Mouse (Mus musculus) heart, postnatal 0 days (tissue): ENCODE data around the gene Gm20431. TPM values are rescaled to one million over a fixed set of nuclear protein-coding genes. Genes with fewer than 3 reads are reported as not detected.

Experiments
- ATAC-seq: fragments of 200-750 bp; cut with Nextera tagmentation; 2 replicates; pipeline ENCODE4 v1.8.0; 2017; ENCODE audit warnings: low read depth, moderate number of reproducible peaks, moderate library complexity; ENCODE audit not compliant: insufficient read depth
- DNase-seq: peaks from one replicate; pipeline ENCODE4 v3.0.0-alpha.2; 2016; ENCODE audit warnings: low spot score
- H3K27ac ChIP-seq: fragments of 300-500 bp; sonication (generic); 2 replicates; pipeline ENCODE4 v1.5.1; 2014; ENCODE audit warnings: low read depth, mild to moderate bottlenecking
- H3K27me3 ChIP-seq: fragments of 300-500 bp; sonication (generic); 2 replicates; pipeline ENCODE4 v1.6.1; 2014; ENCODE audit warnings: low read length, mixed read lengths; ENCODE audit not compliant: control insufficient read depth, insufficient read depth
- H3K36me3 ChIP-seq: fragments of 300-500 bp; sonication (generic); replicated peaks from 2 replicates; pipeline ENCODE4 v1.6.1; 2014; ENCODE audit warnings: low read length, mixed read lengths; ENCODE audit not compliant: control insufficient read depth, insufficient read depth
- H3K4me1 ChIP-seq: fragments of 300-500 bp; sonication (generic); 2 replicates; pipeline ENCODE4 v1.6.1; 2014; ENCODE audit warnings: antibody characterized with exemption; ENCODE audit not compliant: control insufficient read depth, insufficient read depth
- H3K4me2 ChIP-seq: fragments of 300-500 bp; sonication (generic); 2 replicates; pipeline ENCODE4 v1.6.1; 2014; ENCODE audit warnings: low read depth, mild to moderate bottlenecking, low read length, moderate library complexity
- H3K4me3 ChIP-seq: fragments of 300-500 bp; sonication (generic); 2 replicates; pipeline ENCODE4 v1.5.1; 2014; ENCODE audit warnings: low read depth, low read length
- H3K9ac ChIP-seq: fragments of 300-500 bp; sonication (generic); replicated peaks from 2 replicates; pipeline ENCODE4 v1.6.1; 2014; ENCODE audit warnings: low read depth, low read length, mixed read lengths
- H3K9me3 ChIP-seq: fragments of 300-500 bp; sonication (generic); replicated peaks from 2 replicates; pipeline ENCODE4 v1.6.1; 2016; ENCODE audit warnings: low read length; ENCODE audit not compliant: control insufficient read depth
- CTCF ChIP-seq: IDR thresholded peaks from 2 replicates; pipeline ENCODE4 v1.5.1; 2016; ENCODE audit warnings: antibody characterized with exemption, control low read depth, low read depth
- EP300 ChIP-seq: IDR thresholded peaks from 2 replicates; pipeline ENCODE4 v1.6.1; 2016; ENCODE audit warnings: antibody characterized with exemption, low read depth
- WGBS: fragments of 180-500 bp; shearing (Covaris S2); extraction: QIAGEN DNeasy Blood & Tissue Kit; methylation state at CpG from one replicate; pipeline ENCODE4 v1.1.7; 2014; 5-methylcytosine and 5-hydroxymethylcytosine counted together
- polyA plus RNA-seq: library from polyadenylated mRNA; unstranded; fragments of >200 nt; fragmentation: Nextera tagmentation; extraction: Ambion mirVana; gene quantifications from 2 replicates; pipeline ENCODE4 v1.2.1, GENCODE M21; 2015
- total RNA-seq: library from RNA; depleted of rRNA; stranded (reverse); fragments of >200 nt; gene quantifications from 2 replicates; pipeline ENCODE4 v1.2.3, GENCODE M21; 2014; ENCODE audit warnings: low replicate concordance

Gene Gm20431
- total and polyA plus RNA-seq, 2 experiments from 2014 or later = 5.1 to 5.8 TPM

DNA sequence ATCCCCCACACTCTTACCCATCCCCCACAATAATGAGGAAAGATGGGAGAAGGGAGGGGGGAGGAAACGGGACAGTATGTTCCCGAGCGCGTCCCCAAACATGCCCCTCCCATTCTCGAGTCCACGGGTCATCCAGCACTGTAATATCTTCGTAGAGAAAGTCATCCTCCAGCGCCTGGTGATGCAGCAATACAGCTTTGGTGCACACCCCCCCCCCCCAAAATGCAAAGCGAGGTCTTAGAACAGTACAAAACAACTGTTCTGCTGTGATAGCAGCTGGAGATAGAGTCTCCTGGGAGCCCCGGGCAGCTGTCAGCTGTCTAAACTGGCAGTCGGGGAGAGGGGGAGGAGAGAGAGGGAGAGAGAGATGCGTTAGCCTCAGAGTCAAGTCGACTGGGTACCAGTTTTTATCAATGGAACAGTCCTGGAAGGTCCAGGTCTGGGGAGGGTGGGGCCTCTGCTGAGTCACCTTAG lies 11.0 kb upstream of the Gm20431 start:
- DNase-seq = peak; percentile 21
- Histone ChIP-seq H3K27me3 (no peaks in the 10 kb centered on the region), H3K4me1 (no peaks in the 10 kb centered on the region), H3K4me3 (no peak overlapping the region), H3K27ac (no peak overlapping the region), H3K9ac (no peak overlapping the region), H3K4me2 (no peak overlapping the region), H3K36me3 (no peaks in the 10 kb centered on the region), H3K9me3 (no peaks in the 10 kb centered on the region)
- WGBS = 24% methylated on average over 13 of the region's 13 CpGs
- ATAC-seq = peak; percentile 40; the same call in 1 of the 2 replicates
- TF ChIP-seq CTCF (no peak), EP300 (no peak)

DNA sequence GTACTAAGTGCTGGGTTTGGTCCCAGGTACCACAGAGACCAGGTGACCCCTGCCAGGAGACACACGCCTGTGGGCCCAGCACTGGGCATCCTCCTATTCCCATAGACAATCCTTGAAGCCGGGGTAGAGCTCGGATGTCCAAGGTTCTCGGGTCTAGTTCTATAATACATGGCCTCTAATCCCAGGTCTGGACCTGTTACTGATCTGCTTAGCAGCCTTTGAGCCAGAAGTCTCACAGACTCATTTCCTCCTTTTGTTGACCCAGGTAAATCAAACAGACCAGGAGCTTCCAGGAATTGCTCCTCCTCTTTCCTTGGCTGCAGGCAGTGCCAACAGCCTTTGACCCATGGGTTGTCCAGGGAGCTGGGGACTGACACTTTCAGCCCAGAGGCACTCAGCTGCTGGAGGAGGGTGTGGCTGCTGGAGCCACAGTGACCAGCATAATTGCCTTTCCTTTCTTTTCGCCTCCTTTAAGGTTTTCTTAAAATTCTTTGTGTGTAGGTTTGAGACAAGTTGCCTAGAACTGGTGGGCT lies 9.9 kb upstream of the Gm20431 start:
- 73% methylated on average over 5 of the region's 5 CpGs for WGBS
- peak; percentile 9 for DNase-seq
- TF ChIP-seq EP300 (no peak), CTCF (no peak)
- no peak overlapping the region for H3K4me2 ChIP-seq
- no peaks in the 10 kb centered on the region for H3K4me1 ChIP-seq
- H3K9ac ChIP-seq = no peak overlapping the region
- H3K9me3 ChIP-seq = no peaks in the 10 kb centered on the region
- no peaks in the 10 kb centered on the region for H3K27me3 ChIP-seq
- ATAC-seq = no peak
- H3K4me3 ChIP-seq = no peak overlapping the region
- 0 out of 2 replicates have a peak overlapping the region, but pooled peaks have one; percentile 7 for H3K27ac ChIP-seq
- no peaks in the 10 kb centered on the region for H3K36me3 ChIP-seq

DNA sequence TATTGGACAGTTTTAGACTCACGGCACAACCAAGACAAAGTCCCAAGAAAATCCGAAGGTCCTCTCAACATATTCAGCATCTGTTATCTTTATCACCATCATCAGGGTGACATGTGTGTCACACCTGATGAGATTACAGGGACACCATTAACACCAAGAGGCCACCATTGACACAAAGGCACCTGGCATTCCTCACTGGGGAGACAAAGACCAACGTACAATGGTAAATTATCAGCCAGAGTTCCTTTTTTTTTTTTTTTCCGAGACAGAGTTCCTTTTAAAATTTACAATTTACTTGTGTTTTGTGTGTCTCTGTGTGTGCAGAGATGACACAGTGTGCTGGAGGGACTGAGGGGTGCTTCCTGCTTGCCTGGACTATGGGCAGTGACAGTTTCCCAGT lies 8.1 kb upstream of the Gm20431 start:
- no peak for TF ChIP-seq EP300
- no peak for TF ChIP-seq CTCF
- Histone ChIP-seq H3K9me3 (no peaks in the 10 kb centered on the region), H3K27me3 (no peaks in the 10 kb centered on the region), H3K4me2 (no peak overlapping the region), H3K36me3 (no peaks in the 10 kb centered on the region), H3K27ac (no peak overlapping the region), H3K4me1 (no peaks in the 10 kb centered on the region), H3K9ac (no peak overlapping the region), H3K4me3 (no peak overlapping the region)
- ATAC-seq = no peak
- no peak for DNase-seq
- 63% methylated on average over 4 of the region's 4 CpGs for WGBS

DNA sequence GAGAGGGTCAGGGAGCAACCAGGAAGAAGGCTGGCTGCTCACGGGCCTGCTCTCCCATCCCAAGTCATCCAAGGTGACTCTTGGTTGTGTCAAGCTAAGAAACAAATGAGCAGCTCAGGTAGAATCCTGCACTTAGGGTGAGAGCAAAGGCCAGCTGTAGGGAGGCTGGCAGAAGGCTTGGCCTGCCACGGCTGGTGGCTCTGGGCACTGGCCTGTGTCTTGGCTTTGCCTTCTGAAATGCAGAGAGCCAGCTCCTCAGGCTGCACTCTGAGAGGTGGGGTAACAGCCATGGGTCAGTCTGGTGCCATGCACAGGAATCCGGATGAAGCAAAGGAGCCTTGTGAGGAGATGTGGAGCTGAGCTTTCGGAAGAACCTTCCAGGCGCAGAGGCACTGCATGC lies 7.1 kb upstream of the Gm20431 start:
- DNase-seq (no peak), ATAC-seq (no peak)
- no peak overlapping the region for H3K9ac ChIP-seq
- H3K27me3 ChIP-seq = no peaks in the 10 kb centered on the region
- no peaks in the 10 kb centered on the region for H3K9me3 ChIP-seq
- WGBS = 81% methylated on average over 5 of the region's 5 CpGs
- no peak overlapping the region for H3K4me2 ChIP-seq
- H3K4me3 ChIP-seq = no peak overlapping the region
- H3K27ac ChIP-seq = no peak overlapping the region
- TF ChIP-seq CTCF (no peak), EP300 (no peak)
- H3K36me3 ChIP-seq = no peaks in the 10 kb centered on the region
- H3K4me1 ChIP-seq = no peaks in the 10 kb centered on the region

DNA sequence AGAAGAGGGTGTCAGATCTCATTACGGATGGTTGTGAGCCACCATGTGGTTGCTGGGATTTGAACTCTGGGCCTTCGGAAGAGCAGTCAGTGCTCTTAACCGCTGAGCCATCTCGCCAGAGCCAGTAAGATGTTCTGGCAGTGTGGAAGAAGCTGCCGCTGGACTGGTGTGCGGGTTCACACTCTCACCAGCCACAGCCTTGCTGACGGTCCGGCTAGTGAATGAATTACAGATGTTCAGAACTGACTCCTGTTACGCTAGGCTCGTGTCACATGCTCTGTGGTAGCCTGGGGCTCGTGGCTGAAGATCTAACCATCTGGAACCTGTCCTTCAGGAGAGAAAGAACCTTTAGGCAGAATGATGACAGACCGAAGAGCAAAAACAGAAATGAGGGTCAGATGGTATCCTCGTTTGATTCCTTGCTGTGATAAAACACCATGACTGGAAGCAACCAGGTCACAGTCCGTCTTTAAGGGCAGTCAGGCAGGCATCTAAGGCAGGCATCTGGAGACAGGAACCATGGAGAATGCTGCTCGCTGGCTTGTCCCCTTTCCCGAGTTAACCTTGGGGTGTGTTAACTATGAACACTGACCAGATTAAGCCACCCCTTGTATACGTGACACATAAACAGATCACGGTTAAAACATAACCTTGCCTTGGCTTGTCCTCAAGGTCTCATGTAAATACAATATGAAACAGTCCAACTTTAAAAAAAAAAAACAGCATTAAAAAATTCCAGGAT lies 4.8 kb upstream of the Gm20431 start:
- H3K27me3 ChIP-seq = no peaks in the 10 kb centered on the region
- ATAC-seq = no peak
- no peak for DNase-seq
- H3K9ac ChIP-seq = no peak overlapping the region
- no peak overlapping the region for H3K27ac ChIP-seq
- TF ChIP-seq CTCF (no peak), EP300 (no peak)
- H3K4me2 ChIP-seq = no peak overlapping the region
- 0 out of 2 replicates have a peak, but pooled peaks cover 3% of the 10 kb centered on the region for H3K4me1 ChIP-seq
- 77% methylated on average over 18 of the region's 18 CpGs for WGBS
- no peaks in the 10 kb centered on the region for H3K36me3 ChIP-seq
- no peaks in the 10 kb centered on the region for H3K9me3 ChIP-seq
- H3K4me3 ChIP-seq = no peak overlapping the region

DNA sequence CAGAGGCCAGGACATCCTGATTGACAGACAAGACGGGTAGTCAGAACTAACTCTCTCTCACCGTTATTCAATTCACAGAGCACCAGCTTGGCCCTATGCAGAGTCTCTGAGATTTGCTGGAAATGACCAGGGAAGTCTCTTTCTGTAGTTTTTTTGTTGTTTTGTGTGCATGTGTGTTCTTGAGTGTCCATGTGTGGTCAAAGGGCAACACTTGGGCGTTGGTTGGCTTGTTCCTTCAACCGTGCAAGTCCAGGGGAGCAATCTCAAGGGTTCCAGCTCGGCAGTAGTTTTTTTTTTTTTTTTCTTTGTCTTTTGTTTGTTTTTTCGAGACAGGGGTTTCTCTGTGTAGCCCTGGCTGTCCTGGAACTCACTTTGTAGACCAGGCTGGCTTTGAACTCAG lies 1.4 kb upstream of the Gm20431 start:
- ATAC-seq (no peak), DNase-seq (no peak)
- 54% methylated on average over 6 of the region's 6 CpGs for WGBS
- Histone ChIP-seq H3K27me3 (no peaks in the 10 kb centered on the region), H3K9me3 (no peaks in the 10 kb centered on the region), H3K4me1 (peaks cover 26% of the 10 kb centered on the region), H3K4me2 (no peak overlapping the region), H3K27ac (no peak overlapping the region), H3K4me3 (no peak overlapping the region), H3K9ac (no peak overlapping the region), H3K36me3 (no peaks in the 10 kb centered on the region)
- TF ChIP-seq CTCF = no peak
- no peak for TF ChIP-seq EP300
